Mouse (Mus musculus): ENCODE measurements around the gene Spata1. TPM values are rescaled to one million over a fixed set of nuclear protein-coding genes. Genes with fewer than 3 reads are reported as not detected.

Spata1 gene
- polyA plus RNA-seq, 1 experiment = 138 TPM

DNA sequence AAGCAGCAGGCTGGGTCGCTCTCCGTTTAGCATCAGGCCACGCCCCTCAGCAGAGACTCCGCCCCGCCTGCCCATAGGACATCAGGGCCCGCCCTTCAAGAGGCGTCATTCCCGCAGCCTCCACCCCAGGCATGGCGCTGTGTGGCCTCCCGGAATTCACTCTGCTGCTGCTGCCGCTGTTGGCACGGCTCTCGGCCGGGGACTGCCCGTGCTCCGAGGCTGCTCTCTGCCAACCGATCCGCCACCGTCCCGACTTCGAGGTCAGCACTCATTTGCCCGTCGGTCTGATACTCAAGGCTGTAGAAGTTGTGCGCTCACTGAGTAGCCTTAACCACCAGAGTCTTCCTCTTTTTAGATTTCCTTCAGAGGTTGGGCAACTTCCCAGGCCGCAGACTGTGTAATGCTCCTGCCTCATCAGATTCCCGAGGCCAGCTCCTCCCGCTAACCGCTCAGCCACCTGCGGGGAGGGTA, 49.1 kb downstream of the Spata1 start:
- Histone ChIP-seq H3K36me3 (ENCODE audit: control insufficient read depth, insufficient read depth, low read length) (no peaks in the 10 kb centered on the region), H3K27me3 (ENCODE audit: control insufficient read depth, insufficient read depth, low read length) (no peaks in the 10 kb centered on the region), H3K27ac (ENCODE audit: control insufficient read depth, insufficient read depth, low read depth, low read length) (peak overlapping the region; percentile 78), H3K4me3 (ENCODE audit: control insufficient read depth, low read depth, low read length) (peak overlapping the region; percentile 97), H3K4me1 (ENCODE audit: control insufficient read depth, insufficient read depth, low read length) (peaks cover 13% of the 10 kb centered on the region)
- TF ChIP-seq POLR2A (IDR thresholded peaks at IDR 0.05; ENCODE audit: control insufficient read depth, low read depth, low read length) (peak; percentile 87), CTCF (IDR thresholded peaks at IDR 0.05; ENCODE audit: control insufficient read depth, insufficient read depth, insufficient replicate concordance, low read depth, low read length) (no peak)

DNA sequence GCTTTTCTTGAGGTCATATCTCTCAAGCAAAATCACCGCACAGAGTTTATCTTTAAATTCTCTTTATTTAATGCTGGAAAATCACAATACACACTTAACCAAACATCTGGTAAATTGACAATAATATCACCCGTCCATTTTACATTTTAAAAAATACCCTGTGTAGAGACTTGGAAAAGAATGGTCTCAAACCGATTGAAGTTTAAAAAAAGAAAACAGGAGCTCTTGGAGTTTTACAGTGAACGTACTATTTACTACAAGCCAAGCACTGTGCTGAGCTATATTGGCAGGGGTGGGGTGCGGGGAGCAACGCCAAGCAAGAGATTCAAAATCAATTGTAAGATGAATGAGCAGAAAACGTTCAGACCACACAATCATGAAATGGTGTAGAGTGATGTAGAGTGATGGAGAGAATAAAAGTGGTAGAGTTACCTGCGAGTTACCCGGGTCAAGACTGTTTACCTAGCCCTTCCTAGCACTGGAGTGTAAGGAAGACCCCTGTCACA, 49.8 kb downstream of the Spata1 start, which contains the start of gene Ctbs:
TSS of gene Ctbs (plus strand) at position 51 of the 506 bp plus-strand sequence.
- peak within 1 kb of the TSS; percentile 78 for H3K27ac ChIP-seq (ENCODE audit: control insufficient read depth, insufficient read depth, low read depth, low read length)
- peaks cover 13% of the 10 kb centered on the region for H3K4me1 ChIP-seq (ENCODE audit: control insufficient read depth, insufficient read depth, low read length)
- no peaks in the 10 kb centered on the region for H3K27me3 ChIP-seq (ENCODE audit: control insufficient read depth, insufficient read depth, low read length)
- no peak for TF ChIP-seq CTCF (IDR thresholded peaks at IDR 0.05; ENCODE audit: control insufficient read depth, insufficient read depth, insufficient replicate concordance, low read depth, low read length)
- TF ChIP-seq POLR2A (IDR thresholded peaks at IDR 0.05; ENCODE audit: control insufficient read depth, low read depth, low read length) = no peak
- H3K4me3 ChIP-seq (ENCODE audit: control insufficient read depth, low read depth, low read length) = peak within 1 kb of the TSS; percentile 97
- no peaks in the 10 kb centered on the region for H3K36me3 ChIP-seq (ENCODE audit: control insufficient read depth, insufficient read depth, low read length)

DNA sequence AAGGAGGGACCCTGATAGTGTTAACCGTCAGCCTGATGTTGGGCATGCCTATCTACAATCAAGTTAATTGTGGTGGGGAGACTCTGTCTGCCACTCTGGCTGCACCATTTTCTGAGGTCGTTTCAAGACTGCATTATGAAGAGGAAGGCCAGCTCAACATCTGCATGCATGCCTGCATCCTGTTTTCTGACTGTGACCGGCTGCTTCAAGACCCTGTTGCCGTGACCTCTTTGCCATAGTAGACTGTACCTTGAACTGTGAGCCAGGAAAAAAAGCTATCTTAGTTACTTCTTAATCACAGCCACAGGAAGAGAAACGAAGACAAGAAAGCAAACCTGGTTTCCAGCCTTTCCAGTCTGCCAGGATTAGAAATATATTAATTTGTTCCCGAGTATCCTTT, 50.6 kb downstream of the Spata1 start:
- Histone ChIP-seq H3K36me3 (ENCODE audit: control insufficient read depth, insufficient read depth, low read length) (no peaks in the 10 kb centered on the region), H3K27me3 (ENCODE audit: control insufficient read depth, insufficient read depth, low read length) (no peaks in the 10 kb centered on the region), H3K4me1 (ENCODE audit: control insufficient read depth, insufficient read depth, low read length) (peaks cover 13% of the 10 kb centered on the region), H3K4me3 (ENCODE audit: control insufficient read depth, low read depth, low read length) (no peak overlapping the region), H3K27ac (ENCODE audit: control insufficient read depth, insufficient read depth, low read depth, low read length) (no peak overlapping the region)
- TF ChIP-seq POLR2A (IDR thresholded peaks at IDR 0.05; ENCODE audit: control insufficient read depth, low read depth, low read length) (no peak), CTCF (IDR thresholded peaks at IDR 0.05; ENCODE audit: control insufficient read depth, insufficient read depth, insufficient replicate concordance, low read depth, low read length) (no peak)

DNA sequence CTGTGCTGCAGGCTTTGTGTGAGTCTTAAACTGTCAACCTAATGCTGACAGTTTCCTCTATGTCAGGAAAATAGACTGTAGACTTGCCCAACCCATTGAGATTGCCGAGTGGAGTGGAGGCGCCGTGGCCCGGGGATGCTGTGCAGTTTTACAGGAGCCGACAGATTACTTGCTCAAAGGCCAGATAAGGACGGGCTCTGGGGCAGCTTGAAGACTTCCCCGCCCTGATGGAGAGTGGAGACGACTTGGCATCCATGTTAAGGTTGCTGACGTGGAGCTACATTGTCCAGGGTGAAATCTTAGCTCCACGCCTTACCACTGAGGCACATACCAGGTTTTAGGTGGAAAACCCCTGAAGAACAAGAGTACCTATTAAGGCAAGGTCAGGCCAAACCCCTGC, 51.2 kb downstream of the Spata1 start:
- H3K36me3 ChIP-seq (ENCODE audit: control insufficient read depth, insufficient read depth, low read length) = no peaks in the 10 kb centered on the region
- TF ChIP-seq POLR2A (IDR thresholded peaks at IDR 0.05; ENCODE audit: control insufficient read depth, low read depth, low read length) = no peak
- peaks cover 13% of the 10 kb centered on the region for H3K4me1 ChIP-seq (ENCODE audit: control insufficient read depth, insufficient read depth, low read length)
- H3K27me3 ChIP-seq (ENCODE audit: control insufficient read depth, insufficient read depth, low read length) = no peaks in the 10 kb centered on the region
- no peak overlapping the region for H3K27ac ChIP-seq (ENCODE audit: control insufficient read depth, insufficient read depth, low read depth, low read length)
- no peak overlapping the region for H3K4me3 ChIP-seq (ENCODE audit: control insufficient read depth, low read depth, low read length)

DNA sequence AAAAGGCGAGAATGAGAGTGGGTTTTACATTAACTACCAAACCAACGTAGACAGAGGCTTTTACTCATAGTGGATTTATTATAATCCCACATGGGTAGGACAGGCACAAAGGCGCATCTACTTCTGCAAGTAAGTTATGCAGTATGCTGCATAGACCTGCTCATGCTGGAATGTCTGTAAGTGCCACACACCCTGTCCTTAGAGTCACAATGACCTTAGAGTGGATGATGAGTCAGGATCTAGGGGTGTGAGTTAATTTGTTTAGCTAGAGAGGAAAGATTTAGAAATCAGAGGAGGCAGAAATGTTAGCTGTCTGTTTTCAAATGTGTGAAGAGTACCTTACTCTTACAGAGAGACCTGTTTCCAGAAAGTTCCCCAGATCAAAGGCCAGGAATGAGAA, 52.0 kb downstream of the Spata1 start:
- Histone ChIP-seq H3K27ac (ENCODE audit: control insufficient read depth, insufficient read depth, low read depth, low read length) (no peak overlapping the region), H3K27me3 (ENCODE audit: control insufficient read depth, insufficient read depth, low read length) (no peaks in the 10 kb centered on the region), H3K4me1 (ENCODE audit: control insufficient read depth, insufficient read depth, low read length) (peaks cover 13% of the 10 kb centered on the region), H3K4me3 (ENCODE audit: control insufficient read depth, low read depth, low read length) (no peak overlapping the region), H3K36me3 (ENCODE audit: control insufficient read depth, insufficient read depth, low read length) (no peaks in the 10 kb centered on the region)
- TF ChIP-seq POLR2A (IDR thresholded peaks at IDR 0.05; ENCODE audit: control insufficient read depth, low read depth, low read length) = no peak

DNA sequence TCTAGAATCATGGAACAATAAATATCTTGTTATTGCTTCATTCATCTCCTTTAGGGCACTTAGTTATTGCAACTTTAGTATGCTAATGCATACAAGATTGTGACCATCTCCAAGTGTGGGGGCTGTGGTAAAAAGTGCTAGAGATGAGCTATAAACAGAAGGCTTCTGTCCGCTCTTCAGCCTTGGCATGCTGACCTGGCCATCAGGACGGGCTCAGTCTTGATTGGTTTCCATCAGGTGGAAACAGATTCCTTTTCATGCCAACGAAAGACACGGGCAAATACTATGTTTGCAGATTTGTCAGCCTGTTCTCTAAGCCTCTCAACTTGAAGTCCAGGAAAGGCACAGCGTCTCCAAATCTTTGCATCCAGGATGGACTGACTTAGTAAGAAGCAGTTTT, 52.4 kb downstream of the Spata1 start:
- Histone ChIP-seq H3K27me3 (ENCODE audit: control insufficient read depth, insufficient read depth, low read length) (no peaks in the 10 kb centered on the region), H3K4me1 (ENCODE audit: control insufficient read depth, insufficient read depth, low read length) (peaks cover 13% of the 10 kb centered on the region), H3K36me3 (ENCODE audit: control insufficient read depth, insufficient read depth, low read length) (no peaks in the 10 kb centered on the region), H3K4me3 (ENCODE audit: control insufficient read depth, low read depth, low read length) (no peak overlapping the region), H3K27ac (ENCODE audit: control insufficient read depth, insufficient read depth, low read depth, low read length) (no peak overlapping the region)
- TF ChIP-seq POLR2A (IDR thresholded peaks at IDR 0.05; ENCODE audit: control insufficient read depth, low read depth, low read length) = no peak
- TF ChIP-seq CTCF (IDR thresholded peaks at IDR 0.05; ENCODE audit: control insufficient read depth, insufficient read depth, insufficient replicate concordance, low read depth, low read length) = no peak

DNA sequence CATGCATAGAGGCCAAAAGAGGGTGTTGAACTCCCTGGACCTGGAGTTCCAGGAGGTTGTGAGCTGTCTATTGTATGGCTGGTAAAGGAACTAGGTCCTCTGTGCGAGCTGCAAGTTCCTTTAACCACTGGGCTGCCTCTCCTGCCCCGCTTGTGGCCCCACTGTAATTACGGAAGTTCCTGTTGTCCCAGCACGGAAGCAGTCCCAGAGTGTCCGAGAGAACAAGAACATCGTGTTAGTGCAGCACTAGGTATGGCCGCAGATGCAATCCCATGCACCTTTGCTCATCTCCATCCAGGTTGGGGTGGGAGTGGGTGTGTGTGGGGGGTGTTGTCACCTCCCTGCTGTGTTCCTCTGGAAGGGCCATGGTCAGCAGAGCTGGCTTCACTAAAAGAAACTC, 54.7 kb downstream of the Spata1 start:
- Histone ChIP-seq H3K4me3 (ENCODE audit: control insufficient read depth, low read depth, low read length) (no peak overlapping the region), H3K4me1 (ENCODE audit: control insufficient read depth, insufficient read depth, low read length) (no peaks in the 10 kb centered on the region; the same call in 1 of the 2 replicates), H3K36me3 (ENCODE audit: control insufficient read depth, insufficient read depth, low read length) (no peaks in the 10 kb centered on the region), H3K27me3 (ENCODE audit: control insufficient read depth, insufficient read depth, low read length) (no peaks in the 10 kb centered on the region), H3K27ac (ENCODE audit: control insufficient read depth, insufficient read depth, low read depth, low read length) (no peak overlapping the region)
- TF ChIP-seq CTCF (IDR thresholded peaks at IDR 0.05; ENCODE audit: control insufficient read depth, insufficient read depth, insufficient replicate concordance, low read depth, low read length) = no peak
- no peak for TF ChIP-seq POLR2A (IDR thresholded peaks at IDR 0.05; ENCODE audit: control insufficient read depth, low read depth, low read length)

DNA sequence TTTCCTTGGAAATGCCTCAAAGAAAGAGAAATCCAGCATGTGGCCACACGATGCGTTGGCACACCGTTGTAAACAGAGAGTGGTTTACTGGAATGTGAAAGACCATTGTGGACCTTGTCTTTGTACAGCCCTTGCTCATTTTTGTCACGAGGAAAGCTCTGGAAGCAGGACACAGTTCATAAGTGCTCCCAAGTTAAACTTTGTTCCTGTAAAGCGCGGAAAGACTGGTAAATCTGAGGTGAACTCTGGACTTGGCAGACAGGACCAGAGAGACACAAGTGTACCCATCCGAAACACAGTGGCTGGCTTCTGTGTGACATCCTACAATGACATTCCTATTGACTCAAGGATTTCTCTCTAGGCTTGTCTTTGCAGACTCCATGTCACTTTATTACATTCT, 56.2 kb downstream of the Spata1 start:
- H3K27me3 ChIP-seq (ENCODE audit: control insufficient read depth, insufficient read depth, low read length) = no peaks in the 10 kb centered on the region
- no peaks in the 10 kb centered on the region for H3K4me1 ChIP-seq (ENCODE audit: control insufficient read depth, insufficient read depth, low read length)
- no peak for TF ChIP-seq POLR2A (IDR thresholded peaks at IDR 0.05; ENCODE audit: control insufficient read depth, low read depth, low read length)
- no peak for TF ChIP-seq CTCF (IDR thresholded peaks at IDR 0.05; ENCODE audit: control insufficient read depth, insufficient read depth, insufficient replicate concordance, low read depth, low read length)
- no peak overlapping the region for H3K27ac ChIP-seq (ENCODE audit: control insufficient read depth, insufficient read depth, low read depth, low read length)
- H3K36me3 ChIP-seq (ENCODE audit: control insufficient read depth, insufficient read depth, low read length) = no peaks in the 10 kb centered on the region
- no peak overlapping the region for H3K4me3 ChIP-seq (ENCODE audit: control insufficient read depth, low read depth, low read length)

All from testis, adult 2 months (tissue).